Mouse (Mus musculus) thymus, adult 18-20 months (tissue): ENCODE measurements around the gene Bmpr1b.
"Not testable (repeated sequence)": the region's sequence is repeated elsewhere in the genome, so short reads cannot be mapped to it uniquely, and the experiment has no call there.

Experiments used
- DNase-seq, 2 experiments: peaks; one replicate each; pipeline ENCODE4 v3.0.0; 2022; ENCODE audit warnings: mixed read lengths in 2 of 2

Gene Bmpr1b

DNA sequence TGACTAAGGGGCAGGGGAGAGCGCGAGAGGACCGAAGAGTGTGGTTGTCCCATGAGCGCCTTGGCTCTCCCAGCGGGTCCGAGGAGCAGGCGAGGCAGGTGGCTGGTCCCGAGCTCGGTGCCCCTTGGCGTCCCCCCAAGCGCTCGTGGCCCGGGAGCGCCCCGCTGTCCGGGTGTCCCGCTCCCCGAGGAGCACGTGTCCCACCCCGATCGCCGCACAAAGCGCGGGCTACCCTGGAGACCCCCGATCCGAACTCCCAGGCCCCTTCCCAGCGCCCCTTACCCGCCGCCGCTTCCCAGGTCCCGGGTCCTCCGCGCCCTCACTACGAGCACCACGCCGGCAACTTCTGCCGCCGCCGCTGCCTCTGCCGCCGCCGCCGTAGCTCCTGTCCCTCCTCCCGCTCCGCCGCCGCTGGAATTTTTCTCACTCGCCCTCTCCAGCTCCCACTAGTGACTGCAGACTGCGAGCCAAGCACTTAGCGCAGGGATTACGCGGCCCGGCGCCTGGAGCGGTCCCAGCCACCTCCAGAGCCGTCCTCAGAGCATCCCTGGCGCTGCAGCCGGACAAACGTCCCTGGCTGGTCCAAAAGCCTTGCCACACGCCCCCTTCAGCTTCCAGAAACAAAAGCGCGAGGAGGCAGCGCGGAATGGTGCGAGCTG, at the start of gene Bmpr1b:
Gene Bmpr1b (minus strand): TSS at position 563 of the 659 bp plus-strand sequence.
- no peak for DNase-seq

DNA sequence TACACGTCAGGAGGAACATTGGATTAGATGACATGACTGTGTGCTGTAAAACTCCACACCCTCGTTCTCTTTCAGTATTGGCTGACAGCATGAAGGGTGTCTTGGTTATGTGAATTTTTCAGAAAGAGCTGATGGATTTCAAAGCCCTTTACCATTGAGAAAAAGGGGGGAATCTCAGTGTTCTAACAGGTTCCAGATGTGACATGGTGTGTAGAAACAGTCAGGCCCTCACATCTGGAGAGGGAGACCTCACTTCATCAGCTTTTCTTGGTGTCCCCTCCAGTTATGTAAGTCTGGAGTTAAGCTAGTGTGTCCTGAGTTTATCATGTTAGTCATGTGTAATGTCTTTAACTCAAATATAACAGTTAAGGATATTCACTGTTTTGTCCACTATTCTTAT, 43.6 kb upstream of the Bmpr1b start:
- DNase-seq: no peak

GRCm38 (mm10) chr3:142212186-142212585, 43.0 kb upstream of the Bmpr1b start:
- DNase-seq: no peak

DNA sequence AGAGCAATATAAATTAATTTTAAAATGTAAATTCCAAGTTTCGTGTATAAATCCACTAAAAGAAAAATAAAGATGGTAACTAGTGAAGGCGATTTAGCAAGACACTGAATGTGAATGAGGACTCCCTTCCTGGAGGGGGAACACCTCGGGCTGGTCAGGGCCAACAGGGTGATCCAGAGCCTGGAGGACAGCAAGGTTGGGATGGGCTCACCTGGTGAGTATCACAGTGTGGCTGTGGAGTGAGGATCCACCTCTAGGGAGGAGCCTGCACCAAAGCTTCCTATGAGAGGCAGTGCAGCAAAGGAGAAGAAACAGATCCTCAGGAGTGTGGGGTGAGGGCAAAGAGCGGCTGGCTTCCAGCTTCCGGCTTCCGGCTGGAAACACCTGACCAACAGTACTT, 40.8 kb upstream of the Bmpr1b start:
- no peak for DNase-seq

- no peak for DNase-seq
Observed at GRCm38 (mm10) chr3:142209057-142209456, 39.8 kb upstream of the Bmpr1b start.

GRCm38 (mm10) chr3:142207488-142207887, 38.3 kb upstream of the Bmpr1b start:
- no peak for DNase-seq

DNA sequence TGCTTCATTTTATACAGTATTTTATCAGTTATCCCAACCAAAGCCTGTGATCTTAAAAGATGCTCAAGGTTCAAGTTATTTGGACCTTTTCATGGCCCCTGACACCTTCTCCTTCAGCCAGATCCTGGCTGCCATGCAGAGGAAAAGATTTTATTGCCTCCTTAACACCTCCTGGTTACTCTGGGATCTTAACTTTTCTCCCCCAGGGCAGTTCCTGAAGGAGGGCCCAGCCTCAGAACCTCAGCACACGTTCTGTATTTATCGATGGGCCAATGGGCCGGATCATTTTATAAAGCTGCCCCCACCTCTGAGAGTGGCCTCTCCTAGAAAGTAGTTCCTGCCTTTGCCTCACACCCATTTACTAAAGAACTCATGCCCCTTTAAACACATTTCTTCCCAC, 37.1 kb upstream of the Bmpr1b start:
- DNase-seq: no peak

- DNase-seq: no peak
Observed at GRCm38 (mm10) chr3:142196142-142196541, 26.9 kb upstream of the Bmpr1b start.

DNA sequence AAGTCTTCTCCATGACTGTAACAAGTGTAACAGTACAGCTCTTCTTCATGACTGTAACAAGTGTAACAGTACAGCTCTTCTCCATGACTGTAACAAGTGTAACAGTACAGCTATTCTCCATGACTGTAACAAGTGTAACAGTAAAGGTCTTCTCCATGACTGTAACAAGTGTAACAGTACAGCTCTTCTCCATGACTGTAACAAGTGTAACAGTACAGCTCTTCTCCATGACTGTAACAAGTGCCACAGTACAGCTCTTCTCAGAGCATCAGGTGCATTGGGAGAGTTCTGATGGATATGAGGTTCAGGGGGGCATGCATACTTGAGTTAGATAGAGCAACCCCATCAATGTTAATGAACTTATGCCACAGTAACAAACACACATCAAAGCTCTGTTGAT, 22.4 kb upstream of the Bmpr1b start:
- not testable (repeated sequence) for DNase-seq

- DNase-seq: no peak
Observed at GRCm38 (mm10) chr3:142186551-142186950, 17.3 kb upstream of the Bmpr1b start.

DNA sequence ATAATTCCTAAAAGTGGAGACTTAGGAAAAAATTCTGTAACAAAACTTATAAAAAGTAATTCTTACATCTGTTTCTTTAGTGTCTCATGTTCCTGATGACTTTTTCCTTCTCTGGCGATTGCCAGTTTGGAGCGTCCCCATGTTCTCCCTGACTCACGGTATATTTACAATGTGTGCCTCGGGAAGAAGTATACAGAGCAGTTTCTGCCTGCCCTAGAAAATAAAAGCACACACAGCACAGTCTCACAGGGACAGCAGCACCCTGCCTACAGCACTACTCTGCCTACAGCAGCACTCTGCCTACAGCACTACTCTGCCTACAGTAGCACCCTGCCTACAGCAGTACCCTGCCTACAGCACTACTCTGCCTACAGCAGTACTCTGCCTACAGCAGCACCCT, 4.8 kb upstream of the Bmpr1b start:
- no peak for DNase-seq

- no peak for DNase-seq
Observed at GRCm38 (mm10) chr3:142168251-142168862, 868 bp downstream of the Bmpr1b start.

DNA sequence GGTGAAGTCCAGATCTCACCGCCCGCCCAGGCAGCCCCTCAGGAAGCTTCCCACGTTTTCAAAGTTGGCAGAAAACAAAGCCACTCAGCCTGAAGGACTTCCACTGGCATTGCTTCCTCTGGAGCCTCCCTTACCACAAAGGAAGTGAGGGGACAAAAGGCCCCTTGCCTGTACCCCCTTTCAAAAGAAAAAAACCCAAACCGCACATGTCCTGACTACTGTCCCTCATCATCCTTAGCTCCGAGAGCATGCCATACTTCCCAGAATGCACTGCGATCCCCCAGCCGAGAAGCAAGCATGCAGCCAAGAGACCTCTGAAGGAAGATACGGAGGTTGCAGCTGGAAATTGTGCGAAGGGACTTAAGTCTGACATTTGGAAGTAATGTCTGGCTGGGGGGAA, 4.2 kb downstream of the Bmpr1b start:
- no peak for DNase-seq

DNA sequence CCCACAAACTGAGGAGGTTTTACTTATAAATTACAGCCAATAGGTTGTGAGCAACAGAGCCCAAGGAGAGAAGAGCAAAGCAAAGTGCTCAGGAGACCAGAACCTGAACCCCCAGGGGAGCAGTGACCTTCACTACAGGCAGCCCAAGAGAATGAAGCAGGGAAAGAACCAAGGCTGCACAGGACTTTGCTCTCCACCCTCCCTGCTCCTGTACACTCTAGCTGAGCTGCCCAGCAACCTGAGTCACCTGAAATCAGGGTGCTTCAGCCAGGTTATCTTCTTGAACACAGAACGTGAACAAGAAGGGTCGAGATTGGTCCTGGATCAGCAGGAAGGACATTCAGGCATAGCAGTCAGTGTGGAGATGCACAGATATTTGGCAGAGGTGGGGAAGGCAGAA, 5.3 kb downstream of the Bmpr1b start:
- DNase-seq: no peak

DNA sequence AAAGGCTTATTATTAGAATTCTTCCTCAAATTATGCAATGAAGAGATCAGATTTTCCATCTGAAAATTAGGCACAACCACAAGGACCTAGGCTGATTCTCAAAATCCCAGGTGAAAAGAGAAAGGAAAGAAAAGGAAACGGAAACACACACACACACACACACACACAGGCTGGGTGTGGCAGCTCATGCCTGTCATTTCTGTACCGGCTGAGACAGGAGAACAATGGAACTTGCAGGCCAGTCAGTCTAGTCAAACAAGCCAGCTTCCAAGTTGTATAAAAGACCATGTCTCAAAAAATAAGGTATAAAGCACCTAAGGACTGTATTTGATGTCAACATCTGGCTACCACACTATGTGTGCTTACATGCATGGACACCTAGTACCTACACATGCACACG, 7.8 kb downstream of the Bmpr1b start:
- DNase-seq: no peak

- no peak for DNase-seq
Observed at GRCm38 (mm10) chr3:142151980-142152379, 17.2 kb downstream of the Bmpr1b start.

- DNase-seq: no peak
Observed at GRCm38 (mm10) chr3:142138796-142139195, 30.4 kb downstream of the Bmpr1b start.

DNA sequence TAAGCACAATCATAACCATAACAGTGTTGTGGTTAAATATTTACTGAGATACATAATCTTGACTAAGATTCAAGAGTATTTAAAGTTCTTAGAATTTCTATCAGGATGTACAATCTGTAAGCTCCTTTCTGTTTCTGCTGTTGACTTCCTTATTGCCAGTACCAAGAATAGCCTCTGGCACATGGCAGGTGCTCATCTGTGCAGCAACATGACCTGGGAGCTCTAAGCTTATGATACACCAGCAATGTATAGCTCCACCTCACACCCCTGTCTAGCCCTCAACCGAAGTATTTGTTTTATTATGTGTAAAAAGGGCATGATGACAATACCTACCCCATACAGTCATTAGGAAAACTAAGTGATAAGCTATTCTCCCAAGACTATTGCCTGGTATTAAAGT, 42.8 kb downstream of the Bmpr1b start:
- no peak for DNase-seq

DNA sequence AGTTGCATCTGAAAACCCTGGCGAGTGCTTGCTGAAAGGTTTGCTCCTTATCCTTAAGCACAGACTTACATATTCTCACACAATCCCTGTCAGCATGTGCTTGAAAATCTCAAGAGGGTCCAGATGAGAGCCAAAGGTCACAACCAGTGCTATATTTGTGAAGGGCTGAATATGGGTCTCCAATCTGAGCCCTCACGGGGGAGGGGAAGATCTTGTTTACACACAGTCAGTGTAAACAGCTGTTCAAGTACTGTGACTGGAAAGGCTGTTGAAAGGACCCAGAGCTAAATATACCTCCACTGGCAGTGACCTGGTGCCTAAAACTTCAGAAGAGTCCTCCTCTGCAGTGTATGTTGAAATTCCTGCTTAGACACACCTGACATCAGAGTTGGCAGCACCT, 43.7 kb downstream of the Bmpr1b start:
- no peak for DNase-seq

GRCm38 (mm10) chr3:142124255-142124654, 45.0 kb downstream of the Bmpr1b start:
- no peak for DNase-seq

GRCm38 (mm10) chr3:142122376-142122775, 46.8 kb downstream of the Bmpr1b start:
- no peak for DNase-seq

GRCm38 (mm10) chr3:142120795-142121194, 48.4 kb downstream of the Bmpr1b start:
- DNase-seq: no peak

- DNase-seq: no peak
Observed at GRCm38 (mm10) chr3:142114762-142115316, 54.4 kb downstream of the Bmpr1b start.

DNA sequence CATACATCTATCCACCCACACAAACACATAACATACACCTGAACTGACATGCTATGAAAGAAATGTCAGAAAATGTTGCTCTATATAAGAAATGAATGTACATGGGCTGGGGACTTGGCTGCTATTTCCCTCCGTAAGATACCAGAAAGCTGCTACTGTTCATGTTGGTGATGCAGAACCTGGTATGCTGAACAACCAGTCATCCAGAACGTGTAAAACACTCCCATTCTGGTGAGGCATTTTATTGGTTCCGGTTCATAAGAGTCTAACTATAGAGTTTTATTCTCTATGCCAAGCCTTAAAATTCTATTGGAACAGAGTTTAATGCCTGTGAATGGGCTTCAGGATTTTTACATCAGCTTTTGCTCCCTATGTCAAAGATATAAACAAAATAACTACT, 55.0 kb downstream of the Bmpr1b start:
- no peak for DNase-seq

- DNase-seq: no peak
Observed at GRCm38 (mm10) chr3:142113208-142113607, 56.0 kb downstream of the Bmpr1b start.
